Mouse (Mus musculus): ENCODE results near the gene Tesmin. TPM values are rescaled to one million over a fixed set of nuclear protein-coding genes. Genes with fewer than 3 reads are reported as not detected.

The Tesmin gene
- polyA plus RNA-seq, 1 experiment from 2014 or later = 0.36 TPM

DNA sequence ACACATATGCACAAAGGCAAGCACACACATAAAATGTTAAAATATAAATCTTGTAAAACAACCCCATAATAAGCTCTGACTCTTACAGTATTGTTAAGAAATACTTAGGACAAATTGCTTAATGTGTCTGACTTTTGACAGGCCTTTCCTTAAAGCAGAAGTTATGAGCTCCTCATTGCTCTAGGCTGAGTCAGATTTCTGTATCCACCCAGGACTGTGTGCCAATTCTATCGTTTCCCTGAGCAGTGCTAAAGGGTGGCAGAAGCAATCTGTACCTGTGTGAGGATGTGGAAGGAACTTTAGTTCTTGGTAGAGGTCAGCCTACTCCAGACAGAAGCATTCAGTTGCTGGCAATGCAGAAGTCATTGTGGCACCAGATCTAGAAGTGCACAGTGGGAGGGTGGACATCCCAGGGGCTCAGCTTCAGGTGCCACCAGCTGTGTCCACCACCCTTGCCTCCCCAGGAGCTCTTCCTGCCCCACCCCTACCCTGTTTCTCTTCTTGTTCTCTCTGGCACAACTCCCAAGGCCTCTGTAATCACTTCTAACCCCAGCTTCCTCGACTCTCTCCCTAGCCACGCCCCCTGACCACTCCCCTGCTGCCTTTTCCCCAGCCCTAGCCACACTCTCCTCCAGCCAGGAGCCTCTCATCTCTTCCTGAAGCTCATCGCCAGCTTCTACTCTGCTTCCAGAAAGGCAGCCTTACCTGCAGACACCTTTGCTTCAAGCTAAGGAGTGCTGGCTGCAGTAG lies 11.5 kb upstream of the Tesmin start:
- Histone ChIP-seq H3K27me3 (ENCODE audit: control insufficient read depth, insufficient read depth, low read length) (no peaks in the 10 kb centered on the region), H3K9ac (ENCODE audit: low read depth, low read length) (no peak overlapping the region), H3K4me2 (replicated peaks; ENCODE audit: low read depth, low read length) (no peak overlapping the region), H3K9me3 (ENCODE audit: control insufficient read depth, low read length) (no peaks in the 10 kb centered on the region), H3K27ac (ENCODE audit: low read depth, low read length) (no peak overlapping the region), H3K4me3 (ENCODE audit: low read depth, low read length) (no peak overlapping the region), H3K4me1 (replicated peaks; ENCODE audit: control insufficient read depth, insufficient read depth, low read length) (no peaks in the 10 kb centered on the region), H3K36me3 (ENCODE audit: control insufficient read depth, insufficient read depth, low read length) (no peaks in the 10 kb centered on the region)
- 40% methylated on average over 4 of the region's 4 CpGs for WGBS
- ATAC-seq (ENCODE audit: low FRiP score) (no peak), DNase-seq (ENCODE audit: low spot score) (no peak)

DNA sequence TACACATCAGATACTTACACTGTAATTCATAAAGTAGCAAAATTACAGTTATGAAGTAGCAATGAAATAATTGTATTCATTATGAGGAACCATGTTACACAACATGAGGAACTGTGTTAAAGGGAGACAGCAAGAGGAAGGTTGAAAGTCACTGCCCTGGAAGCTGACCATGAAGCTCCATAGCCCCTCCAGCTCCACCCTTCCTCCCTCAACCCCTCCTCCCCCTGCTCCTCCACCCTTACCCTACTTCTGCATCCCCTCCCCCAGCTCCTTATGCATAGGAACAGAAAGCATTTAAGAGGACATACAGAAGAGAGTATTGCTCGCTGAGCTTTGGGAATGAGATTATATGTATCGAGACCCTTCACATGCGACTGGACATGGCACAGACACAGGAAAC lies 10.0 kb upstream of the Tesmin start:
- no peaks in the 10 kb centered on the region for H3K4me1 ChIP-seq (replicated peaks; ENCODE audit: control insufficient read depth, insufficient read depth, low read length)
- WGBS = 88% methylated on average over 3 of the region's 3 CpGs
- no peak for DNase-seq (ENCODE audit: low spot score)

GRCm38 (mm10) chr19:3388061-3388460 lies 596 bp upstream of the Tesmin start:
- Histone ChIP-seq H3K4me1 (replicated peaks; ENCODE audit: control insufficient read depth, insufficient read depth, low read length) (no peaks in the 10 kb centered on the region), H3K4me3 (ENCODE audit: low read depth, low read length) (no peak overlapping the region), H3K27me3 (ENCODE audit: control insufficient read depth, insufficient read depth, low read length) (no peaks in the 10 kb centered on the region), H3K27ac (ENCODE audit: low read depth, low read length) (no peak overlapping the region), H3K36me3 (ENCODE audit: control insufficient read depth, insufficient read depth, low read length) (no peaks in the 10 kb centered on the region), H3K9ac (ENCODE audit: low read depth, low read length) (no peak overlapping the region), H3K4me2 (replicated peaks; ENCODE audit: low read depth, low read length) (no peak overlapping the region), H3K9me3 (ENCODE audit: control insufficient read depth, low read length) (no peaks in the 10 kb centered on the region)
- DNase-seq (ENCODE audit: low spot score) (no peak), ATAC-seq (ENCODE audit: low FRiP score) (no peak)
- WGBS = 65% methylated on average over 6 of the region's 6 CpGs

More for the DNA sequence above, 10.0 kb upstream of the Tesmin start:
- H3K9me3 ChIP-seq (ENCODE audit: control insufficient read depth, low read length) = no peaks in the 10 kb centered on the region
- H3K4me3 ChIP-seq (ENCODE audit: low read depth, low read length) = no peak overlapping the region
- ATAC-seq (ENCODE audit: low FRiP score) = no peak
- no peak overlapping the region for H3K9ac ChIP-seq (ENCODE audit: low read depth, low read length)
- no peaks in the 10 kb centered on the region for H3K36me3 ChIP-seq (ENCODE audit: control insufficient read depth, insufficient read depth, low read length)
- H3K4me2 ChIP-seq (replicated peaks; ENCODE audit: low read depth, low read length) = no peak overlapping the region
- no peak overlapping the region for H3K27ac ChIP-seq (ENCODE audit: low read depth, low read length)
- H3K27me3 ChIP-seq (ENCODE audit: control insufficient read depth, insufficient read depth, low read length) = no peaks in the 10 kb centered on the region

- DNase-seq (ENCODE audit: low spot score) = peak; percentile 86
- Histone ChIP-seq H3K9me3 (ENCODE audit: control insufficient read depth, low read length) (no peaks in the 10 kb centered on the region), H3K27ac (ENCODE audit: low read depth, low read length) (no peak overlapping the region), H3K9ac (ENCODE audit: low read depth, low read length) (peak overlapping the region; percentile 54), H3K4me2 (replicated peaks; ENCODE audit: low read depth, low read length) (peak overlapping the region; percentile 72), H3K36me3 (ENCODE audit: control insufficient read depth, insufficient read depth, low read length) (no peaks in the 10 kb centered on the region), H3K4me3 (ENCODE audit: low read depth, low read length) (peak overlapping the region; percentile 34), H3K4me1 (replicated peaks; ENCODE audit: control insufficient read depth, insufficient read depth, low read length) (no peaks in the 10 kb centered on the region), H3K27me3 (ENCODE audit: control insufficient read depth, insufficient read depth, low read length) (no peaks in the 10 kb centered on the region)
- peak; percentile 94 for ATAC-seq (ENCODE audit: low FRiP score)
- under 1% methylated on average over 34 of the region's 43 CpGs for WGBS
Observed at GRCm38 (mm10) chr19:3389089-3389488, 432 bp downstream of the Tesmin start.

- no peak overlapping the region for H3K9ac ChIP-seq (ENCODE audit: low read depth, low read length)
- no peaks in the 10 kb centered on the region for H3K9me3 ChIP-seq (ENCODE audit: control insufficient read depth, low read length)
- no peaks in the 10 kb centered on the region for H3K4me1 ChIP-seq (replicated peaks; ENCODE audit: control insufficient read depth, insufficient read depth, low read length)
- no peak overlapping the region for H3K4me3 ChIP-seq (ENCODE audit: low read depth, low read length)
- DNase-seq (ENCODE audit: low spot score) = no peak
- no peaks in the 10 kb centered on the region for H3K27me3 ChIP-seq (ENCODE audit: control insufficient read depth, insufficient read depth, low read length)
- no peak overlapping the region for H3K4me2 ChIP-seq (replicated peaks; ENCODE audit: low read depth, low read length)
- WGBS = 88% methylated on average over 1 of the region's 1 CpGs
- ATAC-seq (ENCODE audit: low FRiP score) = no peak
- H3K27ac ChIP-seq (ENCODE audit: low read depth, low read length) = no peak overlapping the region
- H3K36me3 ChIP-seq (ENCODE audit: control insufficient read depth, insufficient read depth, low read length) = no peaks in the 10 kb centered on the region
Observed at GRCm38 (mm10) chr19:3392384-3392783, 3.7 kb downstream of the Tesmin start.

GRCm38 (mm10) chr19:3394216-3394615 lies 5.6 kb downstream of the Tesmin start:
- DNase-seq (ENCODE audit: low spot score) (no peak), ATAC-seq (ENCODE audit: low FRiP score) (no peak)
- no peaks in the 10 kb centered on the region for H3K9me3 ChIP-seq (ENCODE audit: control insufficient read depth, low read length)
- H3K9ac ChIP-seq (ENCODE audit: low read depth, low read length) = no peak overlapping the region
- no peak overlapping the region for H3K27ac ChIP-seq (ENCODE audit: low read depth, low read length)
- H3K4me3 ChIP-seq (ENCODE audit: low read depth, low read length) = no peak overlapping the region
- 80% methylated on average over 3 of the region's 3 CpGs for WGBS
- no peak overlapping the region for H3K4me2 ChIP-seq (replicated peaks; ENCODE audit: low read depth, low read length)
- H3K4me1 ChIP-seq (replicated peaks; ENCODE audit: control insufficient read depth, insufficient read depth, low read length) = no peaks in the 10 kb centered on the region
- no peaks in the 10 kb centered on the region for H3K27me3 ChIP-seq (ENCODE audit: control insufficient read depth, insufficient read depth, low read length)
- no peaks in the 10 kb centered on the region for H3K36me3 ChIP-seq (ENCODE audit: control insufficient read depth, insufficient read depth, low read length)

DNA sequence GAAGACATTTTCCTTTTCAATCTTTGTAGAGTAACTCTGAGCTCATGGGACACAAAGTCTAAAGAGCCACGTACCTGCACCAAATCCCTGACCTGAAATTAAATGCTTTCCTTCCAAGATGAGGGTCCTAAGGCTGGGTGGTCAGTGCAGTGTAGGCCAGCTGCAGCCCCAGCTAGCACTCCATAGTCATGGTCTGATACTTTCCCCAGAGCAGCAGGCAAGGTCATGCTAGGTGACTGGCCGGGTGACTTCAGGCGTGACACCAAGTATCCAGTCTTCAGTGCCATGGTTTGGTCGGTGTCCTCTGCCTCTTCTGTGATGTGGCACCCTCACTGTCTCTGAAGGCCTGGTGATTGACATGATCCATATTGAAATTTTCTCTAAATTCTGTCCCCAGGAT lies 11.4 kb downstream of the Tesmin start:
- Histone ChIP-seq H3K4me3 (ENCODE audit: low read depth, low read length) (no peak overlapping the region), H3K9ac (ENCODE audit: low read depth, low read length) (no peak overlapping the region), H3K4me1 (replicated peaks; ENCODE audit: control insufficient read depth, insufficient read depth, low read length) (no peaks in the 10 kb centered on the region), H3K27me3 (ENCODE audit: control insufficient read depth, insufficient read depth, low read length) (no peaks in the 10 kb centered on the region), H3K9me3 (ENCODE audit: control insufficient read depth, low read length) (0 out of 2 replicates have a peak, but pooled peaks cover 2% of the 10 kb centered on the region), H3K4me2 (replicated peaks; ENCODE audit: low read depth, low read length) (no peak overlapping the region), H3K36me3 (ENCODE audit: control insufficient read depth, insufficient read depth, low read length) (no peaks in the 10 kb centered on the region), H3K27ac (ENCODE audit: low read depth, low read length) (no peak overlapping the region)
- no peak for DNase-seq (ENCODE audit: low spot score)
- no peak for ATAC-seq (ENCODE audit: low FRiP score)
- WGBS = 87% methylated on average over 4 of the region's 4 CpGs

DNA sequence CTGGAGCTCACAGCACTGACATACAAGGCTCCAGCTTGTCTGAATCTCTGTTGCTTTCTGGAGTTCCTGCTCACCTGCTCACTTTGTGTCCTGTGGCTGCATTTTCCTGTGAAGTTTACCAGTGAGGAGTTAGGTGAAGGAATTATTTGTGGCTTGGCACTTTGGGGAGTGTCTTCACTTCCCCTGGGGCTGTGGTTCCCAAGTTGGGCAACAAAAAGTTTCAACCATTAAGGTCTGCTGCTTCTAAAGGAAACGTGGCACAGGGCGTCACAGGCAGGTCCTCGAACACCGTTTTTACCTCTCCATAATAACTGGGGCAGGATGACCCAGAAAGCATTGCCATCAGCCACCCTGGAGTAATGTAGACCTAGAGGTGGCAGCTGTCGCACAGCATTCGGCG lies 12.8 kb downstream of the Tesmin start:
- Histone ChIP-seq H3K4me1 (replicated peaks; ENCODE audit: control insufficient read depth, insufficient read depth, low read length) (no peaks in the 10 kb centered on the region), H3K4me3 (ENCODE audit: low read depth, low read length) (no peak overlapping the region), H3K27ac (ENCODE audit: low read depth, low read length) (no peak overlapping the region), H3K9me3 (ENCODE audit: control insufficient read depth, low read length) (0 out of 2 replicates have a peak, but pooled peaks cover 2% of the 10 kb centered on the region), H3K27me3 (ENCODE audit: control insufficient read depth, insufficient read depth, low read length) (no peaks in the 10 kb centered on the region), H3K36me3 (ENCODE audit: control insufficient read depth, insufficient read depth, low read length) (no peaks in the 10 kb centered on the region), H3K4me2 (replicated peaks; ENCODE audit: low read depth, low read length) (no peak overlapping the region), H3K9ac (ENCODE audit: low read depth, low read length) (no peak overlapping the region)
- ATAC-seq (ENCODE audit: low FRiP score) = no peak
- WGBS = 84% methylated on average over 7 of the region's 7 CpGs
- DNase-seq (ENCODE audit: low spot score) = no peak

- no peaks in the 10 kb centered on the region for H3K36me3 ChIP-seq (ENCODE audit: control insufficient read depth, insufficient read depth, low read length)
- no peak overlapping the region for H3K4me3 ChIP-seq (ENCODE audit: low read depth, low read length)
- H3K4me1 ChIP-seq (replicated peaks; ENCODE audit: control insufficient read depth, insufficient read depth, low read length) = no peaks in the 10 kb centered on the region
- no peak overlapping the region for H3K4me2 ChIP-seq (replicated peaks; ENCODE audit: low read depth, low read length)
- WGBS = 64% methylated on average over 7 of the region's 7 CpGs
- no peak overlapping the region for H3K9ac ChIP-seq (ENCODE audit: low read depth, low read length)
- DNase-seq (ENCODE audit: low spot score) (no peak), ATAC-seq (ENCODE audit: low FRiP score) (no peak)
- H3K27me3 ChIP-seq (ENCODE audit: control insufficient read depth, insufficient read depth, low read length) = no peaks in the 10 kb centered on the region
- H3K27ac ChIP-seq (ENCODE audit: low read depth, low read length) = no peak overlapping the region
- 0 out of 2 replicates have a peak, but pooled peaks cover 2% of the 10 kb centered on the region for H3K9me3 ChIP-seq (ENCODE audit: control insufficient read depth, low read length)
Observed at GRCm38 (mm10) chr19:3401943-3402342, 13.3 kb downstream of the Tesmin start.

Data from hindbrain, embryonic 11.5 days (tissue).